Mouse (Mus musculus) activated CD4-positive, CD25-positive, alpha-beta regulatory T cell, adult 4 months (primary cell): ENCODE data around the gene Gli2. TPM values are rescaled to one million over a fixed set of nuclear protein-coding genes. Genes with fewer than 3 reads are reported as not detected.

Source experiments
- ATAC-seq: one replicate; pipeline ENCODE4 v1.8.0; 2017
- polyA plus RNA-seq, 2 experiments: library from polyadenylated mRNA; unstranded; fragments of 100-300 nt; shearing (Covaris generic); gene quantifications; one replicate each; pipeline ENCODE4 v1.2.1; 2017

The Gli2 gene
- polyA plus RNA-seq, 2 experiments from 2014 or later, result not detected

DNA sequence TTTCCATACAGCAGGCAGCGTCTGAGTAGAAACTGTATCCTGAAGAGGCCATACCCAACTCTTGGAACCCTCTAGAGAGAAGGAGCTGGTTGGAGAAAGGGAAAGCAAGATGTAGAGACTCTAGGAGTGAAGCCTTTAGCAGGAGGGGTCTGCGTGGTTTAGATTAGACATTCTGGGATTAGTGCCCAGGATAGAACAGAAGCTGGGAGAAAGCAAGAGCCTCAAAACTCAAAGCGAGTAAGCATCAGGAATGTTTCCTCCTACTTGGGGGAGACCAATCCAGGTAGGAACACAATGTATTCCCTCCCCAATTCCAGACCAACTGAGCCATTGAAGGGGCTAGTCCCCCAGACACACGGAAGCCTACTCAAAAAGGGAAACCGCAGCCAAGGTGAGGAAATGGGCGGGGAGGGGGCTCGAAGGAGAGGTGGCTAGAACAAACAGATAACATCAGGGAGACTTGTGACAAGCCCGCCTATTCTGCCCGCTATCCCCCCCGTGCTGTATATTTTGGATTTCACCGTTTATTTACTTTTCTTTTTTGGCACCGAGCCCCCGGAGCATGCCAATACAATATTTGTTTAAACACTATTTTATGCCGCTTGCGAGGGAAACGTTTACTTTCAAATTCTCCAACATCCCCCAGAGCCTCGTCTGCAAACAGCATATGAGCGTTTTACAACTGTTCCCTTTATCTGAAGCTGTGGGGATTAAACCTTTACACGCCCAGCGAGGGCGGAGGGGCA lies 2.1 kb downstream of the Gli2 start:
- no peak for ATAC-seq

DNA sequence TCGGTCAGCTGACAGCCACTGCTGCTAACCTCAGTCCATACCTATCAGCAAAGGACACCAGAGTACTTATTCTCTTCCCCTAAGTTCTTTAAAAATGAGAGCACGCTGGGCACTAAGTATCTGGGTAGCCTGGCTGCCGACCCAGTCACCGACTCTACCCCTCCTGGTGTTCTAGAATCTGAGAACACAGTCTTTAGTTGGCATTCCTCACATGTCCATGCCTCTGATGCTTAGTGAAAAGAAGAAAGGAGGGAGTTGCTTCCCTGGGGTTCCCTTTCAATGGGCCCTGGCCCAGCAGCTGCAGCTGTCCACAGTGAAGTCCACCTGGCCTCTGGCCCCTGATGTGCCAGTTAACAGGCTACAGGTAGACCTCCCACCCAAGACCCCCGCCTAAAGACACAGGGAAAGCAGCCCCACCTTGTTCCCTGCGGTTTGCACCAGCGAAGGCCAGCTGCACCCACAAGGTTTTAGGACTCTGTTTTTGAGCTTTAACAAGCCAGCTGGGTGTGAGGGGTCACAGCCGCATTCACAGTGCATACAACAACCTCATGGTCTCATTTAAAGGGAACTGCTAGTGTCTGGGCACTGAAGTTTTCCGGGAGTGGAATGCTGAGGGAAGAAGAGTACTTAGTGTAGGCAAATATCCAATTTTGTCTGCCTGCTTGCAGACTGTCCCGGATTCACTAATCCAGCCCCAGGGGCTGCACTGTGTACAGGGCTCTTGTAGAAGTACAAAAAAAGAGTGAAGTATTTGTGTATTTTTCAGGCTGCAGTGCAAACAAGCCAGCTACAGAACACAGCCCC lies 3.4 kb downstream of the Gli2 start:
- no peak for ATAC-seq

- ATAC-seq, result no peak
These were observed 4.4 kb downstream of the Gli2 start for GRCm38 (mm10) chr1:119048988-119049387.

DNA sequence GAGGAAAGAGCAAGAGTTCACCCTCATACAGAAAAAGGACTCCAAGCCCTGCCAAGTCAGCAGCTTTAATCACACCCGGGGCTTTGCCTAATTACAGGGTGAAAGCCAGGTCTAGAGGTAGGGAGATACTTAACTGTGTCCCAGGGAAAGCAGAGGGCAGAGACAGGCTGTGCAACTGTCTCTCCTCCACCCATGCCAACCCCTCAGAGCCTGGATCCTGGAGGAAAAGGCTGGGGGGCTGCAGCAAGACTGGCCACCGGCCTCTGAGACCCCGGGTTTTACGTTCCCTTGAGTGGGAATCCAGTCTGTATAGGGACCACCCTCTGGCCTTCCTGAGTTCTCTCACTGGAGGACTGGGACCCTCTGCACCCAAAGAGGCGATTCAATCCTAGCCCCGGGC lies 4.9 kb downstream of the Gli2 start:
- ATAC-seq, result no peak

GRCm38 (mm10) chr1:119047462-119048371 lies 5.7 kb downstream of the Gli2 start:
- ATAC-seq, result no peak

GRCm38 (mm10) chr1:119038436-119038835 lies 15.0 kb downstream of the Gli2 start:
- no peak for ATAC-seq

- no peak for ATAC-seq
These were observed 17.5 kb downstream of the Gli2 start for GRCm38 (mm10) chr1:119035931-119036330.

GRCm38 (mm10) chr1:119035301-119035700 lies 18.1 kb downstream of the Gli2 start:
- ATAC-seq, result no peak

- ATAC-seq, result no peak
These were observed 19.2 kb downstream of the Gli2 start for GRCm38 (mm10) chr1:119034163-119034705.

DNA sequence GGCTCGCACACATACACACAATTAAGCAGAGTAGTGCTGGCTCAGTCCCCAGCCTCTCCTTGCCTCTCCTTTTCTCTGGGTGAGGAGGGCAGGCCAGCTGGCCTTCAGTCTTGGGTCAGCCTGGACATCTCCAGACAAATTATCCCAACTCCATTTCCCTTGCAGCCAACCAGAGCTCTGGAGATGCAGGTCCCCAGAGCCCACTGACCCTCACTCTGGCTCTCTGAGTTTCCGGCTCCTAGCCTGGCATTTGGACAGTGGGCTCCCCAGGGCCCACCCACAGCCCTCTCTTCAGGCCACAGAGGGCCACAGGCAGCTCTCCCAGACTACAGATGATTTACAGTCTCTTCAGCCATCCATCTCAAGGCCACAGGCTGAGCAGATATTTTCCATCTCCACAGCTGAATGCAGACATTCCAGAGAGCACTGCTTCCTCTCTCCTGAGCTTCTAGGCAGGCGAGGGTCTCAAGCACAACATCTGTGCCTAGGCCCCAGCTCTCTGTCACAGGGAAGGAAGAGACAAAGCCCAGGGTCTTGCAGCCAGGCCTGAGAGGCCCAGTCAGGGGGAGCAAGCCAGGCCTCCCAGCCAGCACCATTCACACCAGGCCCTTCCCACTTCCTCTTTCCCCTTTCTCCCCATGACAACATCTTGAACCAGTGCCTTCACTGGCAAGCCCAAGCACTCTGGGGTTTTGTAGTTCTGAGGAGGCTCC lies 19.8 kb downstream of the Gli2 start:
- ATAC-seq, result no peak

GRCm38 (mm10) chr1:119031185-119031584 lies 22.2 kb downstream of the Gli2 start:
- ATAC-seq, result no peak

- no peak for ATAC-seq
These were observed 27.6 kb downstream of the Gli2 start for GRCm38 (mm10) chr1:119025647-119026358.

DNA sequence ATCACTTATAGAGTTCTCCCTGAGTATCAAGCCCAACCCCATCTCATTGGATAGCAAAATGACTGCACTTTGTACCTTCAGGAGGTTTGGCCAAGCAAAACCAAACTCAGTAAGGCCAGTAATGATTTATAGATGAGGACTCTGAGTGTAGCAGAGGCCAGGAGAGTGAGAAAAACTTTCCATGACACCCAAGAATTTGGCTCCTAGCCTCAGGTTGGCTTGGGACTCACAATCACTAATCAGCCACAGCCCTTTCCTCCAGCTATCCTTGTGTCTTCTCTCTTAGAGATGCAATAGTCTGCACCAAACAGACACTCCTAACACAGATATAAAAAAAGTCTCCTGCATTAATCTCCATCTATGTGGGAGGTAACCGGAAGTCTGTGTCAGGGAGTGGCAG lies 31.1 kb downstream of the Gli2 start:
- ATAC-seq, result no peak

- no peak for ATAC-seq
These were observed 33.3 kb downstream of the Gli2 start for GRCm38 (mm10) chr1:119020092-119020491.

DNA sequence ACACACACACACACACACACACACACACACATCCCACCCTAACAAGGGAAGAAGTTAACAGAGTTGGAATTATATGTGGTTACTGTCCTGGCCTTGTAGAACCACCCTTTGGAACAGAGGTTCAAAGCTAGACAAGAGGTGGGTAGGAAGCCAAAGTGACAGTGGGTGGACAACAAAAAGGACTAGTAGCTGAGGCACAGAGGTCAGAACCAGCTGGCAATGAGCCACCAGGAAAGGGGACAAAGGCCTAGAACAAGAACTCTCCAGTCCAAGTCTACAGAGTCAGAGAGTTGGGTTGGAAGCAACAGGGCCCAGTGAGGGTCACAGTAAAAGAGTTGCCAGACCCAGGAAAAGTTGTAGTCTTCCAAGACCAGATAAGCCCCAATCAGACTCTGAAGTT lies 34.4 kb downstream of the Gli2 start:
- no peak for ATAC-seq

GRCm38 (mm10) chr1:119016866-119017265 lies 36.6 kb downstream of the Gli2 start:
- no peak for ATAC-seq

DNA sequence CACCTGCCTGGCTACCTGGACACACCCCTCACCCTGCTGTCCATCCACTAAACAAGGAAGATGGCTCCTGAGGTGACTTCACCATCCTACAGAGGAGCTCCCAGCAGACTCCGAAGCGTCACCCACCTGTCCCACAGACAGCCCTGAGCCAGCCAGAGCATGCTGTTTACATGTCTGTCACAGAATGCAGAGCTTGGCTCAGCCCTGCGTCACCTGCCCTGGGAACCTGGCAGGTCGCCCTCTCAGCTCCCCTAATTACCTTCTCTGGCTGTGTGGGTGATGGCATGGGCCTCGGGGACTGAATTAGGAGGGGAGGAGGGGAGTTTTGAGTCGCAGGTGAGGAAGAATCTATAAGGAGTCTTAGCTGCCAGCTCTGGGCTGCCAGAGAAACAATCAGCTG lies 38.3 kb downstream of the Gli2 start:
- no peak for ATAC-seq

GRCm38 (mm10) chr1:119008949-119009348 lies 44.5 kb downstream of the Gli2 start:
- ATAC-seq, result no peak

DNA sequence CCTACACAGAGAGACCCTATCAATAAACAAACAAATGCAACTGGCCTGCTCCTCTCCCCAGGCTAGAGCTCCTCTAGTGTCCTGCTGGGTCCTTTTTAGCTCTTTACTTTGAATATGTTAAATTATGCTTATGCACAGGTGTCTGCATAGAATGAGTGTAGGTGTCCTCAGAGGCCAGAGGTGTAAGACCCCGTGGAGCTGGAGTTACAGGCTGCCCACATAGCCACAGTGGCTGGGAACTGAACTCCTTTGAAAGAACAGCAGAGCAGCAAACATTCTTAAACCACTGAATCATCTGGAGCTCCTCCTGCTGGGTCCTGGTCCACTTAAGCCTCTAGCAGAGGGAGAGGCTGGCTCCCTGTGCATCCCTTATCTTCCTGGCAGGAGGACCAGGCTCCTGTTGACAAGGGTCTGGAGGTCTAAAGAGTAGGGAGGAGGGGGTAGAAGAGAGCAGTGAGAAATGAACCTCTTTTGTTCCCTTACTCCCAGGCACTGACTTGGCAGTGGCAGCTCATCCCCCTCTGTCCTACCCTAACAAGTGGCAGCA lies 49.5 kb downstream of the Gli2 start:
- ATAC-seq, result no peak

DNA sequence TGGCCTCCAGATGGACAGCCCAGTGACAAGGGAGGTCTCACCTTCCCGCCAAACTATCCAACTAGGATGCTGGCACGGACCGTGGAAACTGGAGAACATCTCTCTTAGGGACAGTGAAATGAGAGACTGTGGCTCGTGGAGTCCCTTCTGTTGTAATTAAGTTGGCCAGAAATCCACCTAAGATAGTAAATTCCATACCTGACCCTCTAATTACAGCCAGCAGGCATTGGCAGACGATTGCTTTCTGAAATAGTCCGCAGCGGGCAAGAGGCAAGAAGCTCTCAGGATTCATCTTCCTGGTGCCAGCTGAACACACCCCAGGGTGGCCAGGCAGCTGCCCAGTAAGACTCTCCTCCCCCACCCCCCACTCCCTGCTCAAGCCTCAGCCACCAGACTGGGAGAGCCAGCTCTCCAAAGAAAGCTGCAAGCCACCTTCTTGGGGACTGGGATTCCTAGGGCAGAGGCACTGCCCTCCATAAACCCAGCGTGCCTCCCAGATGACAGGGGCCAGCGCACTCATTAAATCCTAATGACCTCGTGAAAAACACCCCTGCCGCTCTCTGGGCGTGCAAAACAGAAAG lies 51.9 kb downstream of the Gli2 start:
- no peak for ATAC-seq
